Mouse (Mus musculus) spleen, adult 2 months (tissue): Measurements from ENCODE around the gene Ivd.

Experiments used
- CTCF ChIP-seq: fragments of 200-500 bp; IDR thresholded peaks from 2 replicates; pipeline ENCODE4 v1.5.1; 2011; ENCODE audit warnings: mild to moderate bottlenecking, inconsistent platforms; ENCODE audit not compliant: insufficient read depth, insufficient read length, insufficient replicate concordance; ENCODE audit errors: extremely low read depth
- POLR2A ChIP-seq: fragments of 200-500 bp; IDR thresholded peaks from 2 replicates; pipeline ENCODE4 v1.6.1; 2011; ENCODE audit warnings: low read depth, low read length, inconsistent platforms

- TF ChIP-seq POLR2A = no peak
- no peak for TF ChIP-seq CTCF
Observed at GRCm38 (mm10) chr2:118870601-118871000, 8.8 kb downstream of the Ivd start.
